Mouse (Mus musculus) neural tube, embryonic 10.5 days (tissue): ENCODE data around the gene Zmynd8.

Experiments used
- DNase-seq: peaks from one replicate; pipeline ENCODE4 v3.0.0-alpha.2; 2017; ENCODE audit warnings: low spot score; ENCODE audit errors: extremely low spot score

The Zmynd8 gene

GRCm38 (mm10) chr2:165899474-165899873 is 658 bp upstream of the Zmynd8 start:
- no peak for DNase-seq

- no peak for DNase-seq
These were observed 2.6 kb downstream of the Zmynd8 start for GRCm38 (mm10) chr2:165896171-165896570.

- DNase-seq, result no peak
These were observed 3.1 kb downstream of the Zmynd8 start for GRCm38 (mm10) chr2:165895687-165896086.

- DNase-seq, result no peak
These were observed 4.3 kb downstream of the Zmynd8 start for GRCm38 (mm10) chr2:165894533-165894932.

- no peak for DNase-seq
These were observed 5.6 kb downstream of the Zmynd8 start for GRCm38 (mm10) chr2:165893232-165893631.

GRCm38 (mm10) chr2:165892626-165893025 is 6.2 kb downstream of the Zmynd8 start:
- DNase-seq, result no peak

- DNase-seq, result no peak
These were observed 8.4 kb downstream of the Zmynd8 start for GRCm38 (mm10) chr2:165890401-165890800.

GRCm38 (mm10) chr2:165889874-165890273 is 8.9 kb downstream of the Zmynd8 start:
- DNase-seq, result no peak

GRCm38 (mm10) chr2:165889266-165889665 is 9.6 kb downstream of the Zmynd8 start:
- no peak for DNase-seq

- DNase-seq, result no peak
These were observed 10.0 kb downstream of the Zmynd8 start for GRCm38 (mm10) chr2:165888813-165889221.

GRCm38 (mm10) chr2:165888396-165888795 is 10.4 kb downstream of the Zmynd8 start:
- DNase-seq, result peak; percentile 70

- DNase-seq, result peak; percentile 78
These were observed 11.8 kb downstream of the Zmynd8 start for GRCm38 (mm10) chr2:165886857-165887628.

- peak; percentile 63 for DNase-seq
These were observed 12.3 kb downstream of the Zmynd8 start for GRCm38 (mm10) chr2:165886482-165886856.

GRCm38 (mm10) chr2:165885951-165886320 is 12.9 kb downstream of the Zmynd8 start:
- no peak for DNase-seq

GRCm38 (mm10) chr2:165885225-165885950 is 13.4 kb downstream of the Zmynd8 start:
- DNase-seq, result peak; percentile 78

- peak; percentile 98 for DNase-seq
These were observed 14.1 kb downstream of the Zmynd8 start for GRCm38 (mm10) chr2:165884577-165885224.

GRCm38 (mm10) chr2:165883846-165884576 is 14.8 kb downstream of the Zmynd8 start:
- DNase-seq, result no peak

GRCm38 (mm10) chr2:165883006-165883405 is 15.8 kb downstream of the Zmynd8 start:
- DNase-seq, result no peak

- DNase-seq, result peak; percentile 48
These were observed 17.0 kb downstream of the Zmynd8 start for GRCm38 (mm10) chr2:165881585-165882431.

GRCm38 (mm10) chr2:165881220-165881584 is 17.6 kb downstream of the Zmynd8 start:
- DNase-seq, result no peak
